Mouse (Mus musculus): ENCODE measurements at regions not wholly inside any gene's neighbourhood (a gene's known extent, or its start where the extent isn't known, plus 50 kb on each side); places are given as distances from the start of the nearest gene placed in this dataset.

- DNase-seq (ENCODE audit: extremely low spot score), result no peak
Measured at GRCm38 (mm10) chr5:51922973-51923372, 267.3 kb downstream of the Dhx15 start.

- no peak for DNase-seq (ENCODE audit: extremely low spot score)
Measured at GRCm38 (mm10) chr5:51922494-51922893, 267.8 kb downstream of the Dhx15 start.

GRCm38 (mm10) chr5:51917812-51918448 lies 272.4 kb downstream of the Dhx15 start:
- no peak for DNase-seq (ENCODE audit: extremely low spot score)

GRCm38 (mm10) chr5:51914731-51915130 lies 275.6 kb downstream of the Dhx15 start:
- no peak for DNase-seq (ENCODE audit: extremely low spot score)

- no peak for DNase-seq (ENCODE audit: extremely low spot score)
Measured at GRCm38 (mm10) chr5:51908861-51909260, 281.5 kb downstream of the Dhx15 start.

GRCm38 (mm10) chr5:51906315-51907109 lies 283.8 kb downstream of the Dhx15 start:
- DNase-seq (ENCODE audit: extremely low spot score), result peak; percentile 5

GRCm38 (mm10) chr5:51894159-51894558 lies 296.2 kb downstream of the Dhx15 start:
- no peak for DNase-seq (ENCODE audit: extremely low spot score)

GRCm38 (mm10) chr5:51891341-51891740 lies 299.0 kb downstream of the Dhx15 start:
- DNase-seq (ENCODE audit: extremely low spot score), result no peak

- DNase-seq (ENCODE audit: extremely low spot score), result no peak
Measured at GRCm38 (mm10) chr5:51888404-51888803, 301.9 kb downstream of the Dhx15 start.

- no peak for DNase-seq (ENCODE audit: extremely low spot score)
Measured at GRCm38 (mm10) chr5:51882594-51882993, 307.7 kb downstream of the Dhx15 start.

- DNase-seq (ENCODE audit: extremely low spot score), result no peak
Measured at GRCm38 (mm10) chr5:51882173-51882572, 308.1 kb downstream of the Dhx15 start.

- DNase-seq (ENCODE audit: extremely low spot score), result no peak
Measured at GRCm38 (mm10) chr5:51876846-51877245, 309.3 kb upstream of the Ppargc1a start.

- DNase-seq (ENCODE audit: extremely low spot score), result no peak
Measured at GRCm38 (mm10) chr5:51873571-51873970, 306.0 kb upstream of the Ppargc1a start.

GRCm38 (mm10) chr5:51871735-51872134 lies 304.2 kb upstream of the Ppargc1a start:
- no peak for DNase-seq (ENCODE audit: extremely low spot score)

- no peak for DNase-seq (ENCODE audit: extremely low spot score)
Measured at GRCm38 (mm10) chr5:51868223-51868713, 300.7 kb upstream of the Ppargc1a start.

- DNase-seq (ENCODE audit: extremely low spot score), result no peak
Measured at GRCm38 (mm10) chr5:51866002-51866401, 298.5 kb upstream of the Ppargc1a start.

GRCm38 (mm10) chr5:51860496-51860895 lies 293.0 kb upstream of the Ppargc1a start:
- DNase-seq (ENCODE audit: extremely low spot score), result no peak

GRCm38 (mm10) chr5:51853456-51854124 lies 286.1 kb upstream of the Ppargc1a start:
- no peak for DNase-seq (ENCODE audit: extremely low spot score)

- no peak for DNase-seq (ENCODE audit: extremely low spot score)
Measured at GRCm38 (mm10) chr5:51850091-51850490, 282.6 kb upstream of the Ppargc1a start.

GRCm38 (mm10) chr5:51849236-51849635 lies 281.7 kb upstream of the Ppargc1a start:
- no peak for DNase-seq (ENCODE audit: extremely low spot score)

GRCm38 (mm10) chr5:51842189-51842588 lies 274.7 kb upstream of the Ppargc1a start:
- no peak for DNase-seq (ENCODE audit: extremely low spot score)

GRCm38 (mm10) chr5:51841763-51842162 lies 274.2 kb upstream of the Ppargc1a start:
- DNase-seq (ENCODE audit: extremely low spot score), result no peak
